Mouse (Mus musculus) adrenal gland, postnatal 36 days (tissue): ENCODE results near the gene Igsf11. TPM values are rescaled to one million over a fixed set of nuclear protein-coding genes. Genes with fewer than 3 reads are reported as not detected.

ENCODE experiments used
- total RNA-seq, 2 experiments: library from RNA; stranded (reverse); gene quantifications; 2 replicates each; pipeline ENCODE4 v1.2.3; 2021

The Igsf11 gene
- total RNA-seq, 2 experiments from 2014 or later = 7.2 to 26.9 TPM

Other genes with a start within 250 kb of the Igsf11 start
- gene Arhgap31, start 179.4 kb upstream of the Igsf11 start, total RNA-seq = 10 to 100 TPM; 21.3 to 33.7 TPM
- gene B4galt4, start 150.4 kb upstream of the Igsf11 start, total RNA-seq = 10 to 100 TPM in 1 of 2 experiments, 1 to 10 TPM in 1; 9.0 to 13.0 TPM
- 1 to 10 TPM in 1 of 2 experiments, under 1 TPM in 1; 0.99 to 2.1 TPM for gene Upk1b, start 92.3 kb upstream of the Igsf11 start, total RNA-seq
- gene 4930435E12Rik, start 63.9 kb upstream of the Igsf11 start, total RNA-seq = not detected